Mouse (Mus musculus) granulocyte monocyte progenitor cell, adult 5-6 weeks (primary cell): ENCODE data around the gene Tlr5. TPM values are rescaled to one million over a fixed set of nuclear protein-coding genes. Genes with fewer than 3 reads are reported as not detected.
A peak's percentile ranks its signal among the peaks of the same experiment; 100 is the strongest.

Experiments used
- ATAC-seq: replicated peaks from 2 replicates; pipeline ENCODE4 v1.8.0; 2016; ENCODE audit warnings: mild to moderate bottlenecking, moderate TSS enrichment, inconsistent platforms; ENCODE audit not compliant: poor library complexity, severe bottlenecking
- total RNA-seq, 2 experiments: library from RNA; stranded (forward) in 1 of 2; stranded (reverse) in 1 of 2; fragments of 200-712, 200-1000 nt in 1 of 2; fragments of >200 nt in 1 of 2; fragmentation: Nextera tagmentation in 1 of 2; gene quantifications; 2 replicates each; pipeline ENCODE4 v1.2.3; 2014 to 2017

The Tlr5 gene
- total RNA-seq (2014; fragmentation: Nextera tagmentation) (1.1 and 1.5 TPM in 2 replicates), total RNA-seq (2017) (0.60 and 0.82 TPM in 2 replicates)

GRCm38 (mm10) chr1:182954287-182955046 is at the start of gene Tlr5:
TSS of gene Tlr5 (plus strand) at chr1:182954788.
- ATAC-seq: peak; percentile 15

DNA sequence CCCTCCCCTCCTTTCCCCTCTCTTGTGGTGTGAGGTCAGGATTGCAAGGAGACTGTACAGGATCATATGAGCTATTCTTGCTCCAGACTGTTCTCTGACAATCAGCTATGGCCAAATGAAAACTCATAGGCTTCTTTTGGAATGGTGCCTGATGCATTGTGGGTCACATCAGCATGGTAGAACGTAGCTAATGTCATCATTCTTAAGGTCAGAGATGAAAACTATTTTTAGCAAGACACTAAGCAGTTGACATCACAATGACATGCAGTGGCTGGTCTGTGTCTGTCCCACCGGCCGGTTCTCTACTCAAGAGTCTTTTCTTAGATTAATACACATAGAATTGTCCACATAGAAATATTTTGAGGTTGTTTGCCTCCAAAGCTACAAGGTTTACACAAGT is 48.9 kb upstream of the Tlr5 start:
- ATAC-seq: no peak

DNA sequence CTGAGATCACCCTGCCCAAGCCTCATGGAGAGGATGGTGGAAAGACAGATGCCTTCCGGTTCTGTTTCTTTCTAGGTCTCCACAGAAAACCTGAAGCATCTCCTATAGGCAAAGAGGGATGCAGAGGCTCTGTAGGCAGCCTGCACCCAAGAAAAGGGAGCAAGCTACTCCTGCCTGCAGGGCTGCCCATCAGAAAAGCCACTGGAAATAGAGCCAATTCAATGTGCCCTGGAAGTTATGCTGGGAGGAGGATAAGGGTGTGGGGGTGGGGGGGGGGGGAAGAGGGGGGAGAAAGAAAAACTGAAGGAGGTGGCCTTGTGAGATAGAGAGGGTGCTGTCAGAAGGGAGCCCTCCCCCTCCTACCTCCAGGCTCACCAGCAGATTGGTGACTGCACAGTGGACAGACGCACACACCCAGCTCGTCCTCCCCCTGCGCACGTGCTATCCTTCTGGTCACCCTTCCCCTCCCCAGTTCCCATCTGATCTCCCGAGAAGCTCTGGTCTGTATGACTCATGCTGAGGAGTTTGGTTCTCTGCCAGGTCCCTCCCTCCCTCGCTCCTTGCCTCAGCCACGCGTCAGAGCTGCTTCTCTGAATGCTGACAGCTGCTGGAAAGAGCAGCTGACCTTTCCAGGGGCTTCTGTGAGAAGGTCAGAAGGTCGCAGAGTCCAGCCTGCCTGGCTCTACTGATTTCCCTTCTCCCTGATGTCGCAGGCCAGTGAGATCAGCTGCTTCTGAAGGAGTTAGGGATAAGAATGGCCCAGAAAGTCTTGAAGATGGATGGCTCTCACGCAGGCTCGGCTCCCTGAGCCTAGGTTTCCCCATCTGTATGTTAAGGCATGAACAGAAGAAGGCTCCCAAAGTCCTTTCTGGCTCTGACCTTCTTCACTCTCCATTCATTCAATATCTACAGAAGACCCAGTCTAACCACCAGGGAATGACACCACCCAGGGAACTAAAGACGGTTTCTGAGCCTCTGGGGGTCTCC is 46.2 kb upstream of the Tlr5 start:
- ATAC-seq: peak; percentile 88

DNA sequence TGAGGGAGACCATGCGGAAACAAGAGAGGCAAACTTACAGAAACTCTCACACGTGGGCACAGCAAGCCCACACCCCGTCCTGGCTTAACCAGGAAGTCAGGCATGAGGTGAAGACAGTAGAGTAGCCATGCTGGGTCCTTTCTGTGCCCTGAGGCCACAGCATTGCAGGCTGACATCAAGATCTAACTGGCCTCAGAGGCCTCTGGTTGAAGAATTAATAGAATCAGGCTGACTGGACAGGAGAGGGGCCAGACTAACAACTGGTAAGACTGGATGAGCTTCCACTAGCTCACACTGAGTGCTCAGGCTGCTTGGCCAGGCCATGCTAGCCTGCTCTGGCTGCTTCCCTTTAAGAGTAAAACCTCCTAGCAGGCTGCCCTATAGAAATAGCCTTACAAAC is 45.5 kb upstream of the Tlr5 start:
- no peak for ATAC-seq

- peak; percentile 45 for ATAC-seq
Measured at GRCm38 (mm10) chr1:182909596-182909995, 45.0 kb upstream of the Tlr5 start.

DNA sequence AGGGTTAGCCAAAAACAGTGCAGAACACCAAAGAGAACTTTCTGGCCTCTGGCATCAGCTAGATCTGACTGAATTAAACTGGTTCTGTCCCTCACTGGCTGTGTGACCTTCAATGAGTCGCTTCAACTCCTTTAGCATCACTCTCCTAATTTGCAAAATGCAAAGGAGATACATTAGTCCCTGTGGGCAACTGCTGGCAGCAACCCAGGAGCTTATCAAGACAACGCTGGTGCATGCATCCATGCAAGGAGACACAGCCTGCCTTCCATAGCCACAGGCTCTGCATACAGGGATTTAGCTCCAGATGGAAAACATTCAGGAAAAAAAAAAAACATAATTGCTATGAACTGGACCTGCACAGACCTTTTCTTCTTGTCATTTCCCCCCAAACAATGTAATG is 42.0 kb upstream of the Tlr5 start:
- no peak for ATAC-seq

- ATAC-seq: peak; percentile 26
Measured at GRCm38 (mm10) chr1:182914121-182914908, 40.3 kb upstream of the Tlr5 start.

DNA sequence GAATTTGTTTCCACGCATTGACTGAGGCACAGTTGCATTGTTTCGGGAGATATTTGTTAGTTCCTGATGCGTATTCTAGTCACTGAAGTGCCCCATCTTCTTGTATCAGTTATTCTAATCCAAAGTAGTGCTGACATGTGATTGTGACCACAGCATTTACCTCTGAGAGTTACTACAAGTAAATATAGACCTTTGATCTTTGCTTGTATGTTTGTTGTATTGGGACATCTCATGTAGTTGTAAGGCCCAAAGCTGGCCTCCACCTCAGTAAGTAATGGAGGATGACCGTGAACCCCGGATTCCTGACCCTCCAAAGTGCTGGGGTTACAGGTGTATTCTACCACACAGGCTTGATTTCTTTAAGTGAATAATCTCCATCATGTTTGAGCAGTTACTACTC is 38.4 kb upstream of the Tlr5 start:
- ATAC-seq: no peak

- ATAC-seq: no peak
Measured at GRCm38 (mm10) chr1:182918718-182919346, 35.8 kb upstream of the Tlr5 start.

- ATAC-seq: peak; percentile 97
Measured at GRCm38 (mm10) chr1:182922824-182923223, 31.8 kb upstream of the Tlr5 start.

- ATAC-seq: no peak
Measured at GRCm38 (mm10) chr1:182926465-182926864, 28.1 kb upstream of the Tlr5 start.

- peak; percentile 87 for ATAC-seq
Measured at GRCm38 (mm10) chr1:182927878-182928851, 26.4 kb upstream of the Tlr5 start.

DNA sequence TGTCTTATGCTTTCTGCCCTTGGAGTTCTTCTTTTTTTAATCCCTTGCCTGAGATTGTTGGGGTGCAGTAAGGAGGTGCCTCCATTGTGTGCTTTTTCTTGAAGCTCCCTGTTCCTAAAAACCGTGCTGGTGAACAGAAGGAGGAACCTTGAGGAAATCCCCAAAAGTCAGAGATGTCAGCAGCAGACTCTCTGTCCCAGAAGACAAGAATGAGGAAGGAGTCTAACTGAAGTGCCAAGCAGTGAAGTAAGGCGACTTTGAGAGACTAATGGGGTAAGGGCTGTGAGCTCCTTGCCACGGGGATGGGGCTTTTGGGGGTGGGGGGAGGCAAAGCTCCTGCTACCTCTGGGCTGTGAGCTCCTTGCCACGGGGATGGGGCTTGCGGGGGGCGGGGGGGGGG is 19.1 kb upstream of the Tlr5 start:
- peak; percentile 82 for ATAC-seq

- ATAC-seq: peak; percentile 65
Measured at GRCm38 (mm10) chr1:182937486-182938120, 17.0 kb upstream of the Tlr5 start.

GRCm38 (mm10) chr1:182941921-182942320 is 12.7 kb upstream of the Tlr5 start:
- no peak for ATAC-seq

DNA sequence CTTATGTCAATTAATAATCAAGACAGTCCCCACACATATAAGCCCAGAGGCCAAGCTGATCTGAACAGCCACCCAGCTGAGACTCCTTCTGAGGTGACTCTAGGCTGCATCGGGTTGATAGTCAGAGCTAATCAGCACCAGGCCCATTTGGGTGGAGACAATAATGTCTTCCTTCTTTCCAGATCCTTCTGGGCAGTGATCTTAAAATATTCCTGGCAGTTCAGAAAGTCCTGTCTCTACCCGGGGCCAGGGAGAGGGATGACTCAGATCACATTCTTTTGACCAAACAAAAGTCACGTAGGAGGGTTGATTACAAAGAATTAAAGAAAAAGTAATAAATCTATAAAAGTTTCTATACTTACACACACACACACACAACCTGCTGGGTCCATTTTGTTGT is 10.7 kb upstream of the Tlr5 start:
- no peak for ATAC-seq

- peak; percentile 89 for ATAC-seq
Measured at GRCm38 (mm10) chr1:182944638-182945037, 9.9 kb upstream of the Tlr5 start.

GRCm38 (mm10) chr1:182945561-182945960 is 9.0 kb upstream of the Tlr5 start:
- peak; percentile 75 for ATAC-seq
